Mouse (Mus musculus) CH12.LX (cell line): ENCODE measurements around the gene Csrp1. TPM values are rescaled to one million over a fixed set of nuclear protein-coding genes. Genes with fewer than 3 reads are reported as not detected.

Experiments
- DNase-seq: peaks from one replicate; pipeline ENCODE4 v3.0.0-alpha.2; 2013; ENCODE audit errors: extremely low read depth
- H3K27ac ChIP-seq: 2 replicates; pipeline ENCODE4 v1.5.1; 2012; ENCODE audit warnings: low read depth, mild to moderate bottlenecking, control low read depth, moderate library complexity; ENCODE audit not compliant: insufficient read depth
- H3K27me3 ChIP-seq: replicated peaks from 2 replicates; pipeline ENCODE3; 2012; ENCODE audit warnings: inconsistent platforms
- H3K36me3 ChIP-seq, 2 experiments: replicated peaks in 1 of 2; 2 replicates each; pipeline versions ENCODE3 to v1.6.1; 2012; ENCODE audit warnings: inconsistent platforms in 1 of 2, low read length in 1 of 2, mild to moderate bottlenecking in 1 of 2, mixed read lengths in 1 of 2, moderate library complexity in 1 of 2; ENCODE audit not compliant: control insufficient read depth in 1 of 2, insufficient read depth in 1 of 2
- H3K4me1 ChIP-seq, 2 experiments: 2 replicates each; pipeline ENCODE4 v1.6.1; 2012; ENCODE audit warnings: inconsistent platforms in 1 of 2, moderate library complexity in 1 of 2; ENCODE audit not compliant: insufficient read depth in 2 of 2, control insufficient read depth in 1 of 2
- H3K4me2 ChIP-seq: 2 replicates; pipeline ENCODE4 v1.6.1; 2012; ENCODE audit warnings: low read depth, mild to moderate bottlenecking, control low read depth; ENCODE audit not compliant: poor library complexity, insufficient read depth, severe bottlenecking
- H3K4me3 ChIP-seq, 3 experiments: fragments of 150-350 bp in 1 of 3; sonication (generic) in 1 of 3; replicated peaks in 1 of 3; 2 replicates each; pipeline versions ENCODE3 to v1.5.1; 2011 to 2012; ENCODE audit warnings: low read depth in 2 of 3, low read length in 2 of 3, mild to moderate bottlenecking in 2 of 3, moderate library complexity in 2 of 3, control low read depth in 1 of 3, improper control_type of control experiment in 1 of 3, inconsistent platforms in 1 of 3, mixed read lengths in 1 of 3; ENCODE audit not compliant: poor library complexity in 1 of 3
- H3K79me2 ChIP-seq: replicated peaks from 2 replicates; pipeline ENCODE4 v1.6.1; 2012; ENCODE audit warnings: mild to moderate bottlenecking, moderate library complexity; ENCODE audit not compliant: control insufficient read depth, poor library complexity, insufficient read depth, severe bottlenecking; ENCODE audit errors: extremely low read depth
- H3K9ac ChIP-seq: 2 replicates; pipeline ENCODE4 v1.6.1; 2012; ENCODE audit warnings: low read depth, mild to moderate bottlenecking, control low read depth, moderate library complexity; ENCODE audit not compliant: insufficient read depth
- H3K9me3 ChIP-seq: replicated peaks from 2 replicates; pipeline ENCODE3; 2012; ENCODE audit warnings: low read length, inconsistent platforms, mixed read lengths
- CHD1 ChIP-seq: IDR thresholded peaks from 2 replicates; pipeline ENCODE4 v1.6.1; 2012; ENCODE audit warnings: low read depth, low read length, improper control_type of control experiment, inconsistent platforms
- E2F4 ChIP-seq: IDR thresholded peaks from 2 replicates; pipeline ENCODE4 v1.6.1; 2011; ENCODE audit warnings: low read depth, low read length, improper control_type of control experiment; ENCODE audit not compliant: insufficient replicate concordance
- EP300 ChIP-seq: IDR thresholded peaks from 2 replicates; pipeline ENCODE4 v1.6.1; 2011; ENCODE audit warnings: low read length, improper control_type of control experiment
- ETS1 ChIP-seq: conservative IDR thresholded peaks from 2 replicates; pipeline ENCODE4 v1.6.1; 2012; ENCODE audit warnings: low read depth, mild to moderate bottlenecking, inconsistent platforms, low read length, improper control_type of control experiment, moderate library complexity
- GABPA ChIP-seq: IDR thresholded peaks from 2 replicates; pipeline ENCODE4 v1.6.1; 2012; ENCODE audit warnings: low read depth, low read length, improper control_type of control experiment, inconsistent platforms; ENCODE audit not compliant: insufficient replicate concordance
- JUN ChIP-seq: IDR thresholded peaks from 2 replicates; pipeline ENCODE4 v1.6.1; 2011; ENCODE audit warnings: low read depth, mild to moderate bottlenecking, low read length, improper control_type of control experiment, moderate library complexity; ENCODE audit not compliant: insufficient read depth
- JUND ChIP-seq: conservative IDR thresholded peaks from 2 replicates; pipeline ENCODE4 v1.6.1; 2011; ENCODE audit warnings: low read depth, low read length, improper control_type of control experiment
- MAX ChIP-seq: IDR thresholded peaks from 2 replicates; pipeline ENCODE4 v1.6.1; 2011; ENCODE audit warnings: low read length, improper control_type of control experiment
- NELFE ChIP-seq: IDR thresholded peaks from 2 replicates; pipeline ENCODE4 v1.6.1; 2011; ENCODE audit warnings: low read depth, low read length, improper control_type of control experiment
- RCOR1 ChIP-seq: conservative IDR thresholded peaks from 2 replicates; pipeline ENCODE4 v1.6.1; 2012; ENCODE audit warnings: low read depth, mild to moderate bottlenecking, inconsistent platforms, low read length, improper control_type of control experiment
- SIN3A ChIP-seq: IDR thresholded peaks from 2 replicates; pipeline ENCODE4 v1.6.1; 2012; ENCODE audit warnings: low read length, improper control_type of control experiment, inconsistent platforms
- TCF12 ChIP-seq: IDR thresholded peaks from 2 replicates; pipeline ENCODE4 v1.6.1; 2014; ENCODE audit warnings: low read depth, mild to moderate bottlenecking, inconsistent platforms, low read length, improper control_type of control experiment
- ZC3H11A ChIP-seq: IDR thresholded peaks from 2 replicates; pipeline ENCODE4 v1.6.1; 2012; ENCODE audit warnings: low read depth, mild to moderate bottlenecking, inconsistent platforms, low read length, improper control_type of control experiment
- ZKSCAN1 ChIP-seq: IDR thresholded peaks from 2 replicates; pipeline ENCODE4 v1.6.1; 2012; ENCODE audit warnings: low read depth, inconsistent platforms, low read length, improper control_type of control experiment, borderline replicate concordance
- dilution Hi-C: fragments of 300-500 bp; cut with MboI; formaldehyde crosslinking; loops from 2 replicates; pipeline ENCODE4 v1.14.3; 2020; ENCODE audit warnings: low sequenced_read_pairs; ENCODE audit not compliant: extremely low pct_unique_long_range_greater_than_20kb, extremely low pct_ligation_motif_present
- in situ Hi-C: fragments of 300-500 bp; cut with MboI; formaldehyde crosslinking; loops from 3 replicates; pipeline ENCODE4 v1.14.3; 2019; ENCODE audit warnings: low sequenced_read_pairs, low pct_ligation_motif_present, low pct_unique_long_range_greater_than_20kb, mixed read lengths
- polyA plus RNA-seq: library from polyadenylated mRNA; unstranded; fragments of >175 nt; gene quantifications from 2 replicates; pipeline ENCODE4 v1.2.1, GENCODE M21; 2012; ENCODE audit warnings: low read depth; ENCODE audit not compliant: insufficient read length
- total RNA-seq, 2 experiments: library from RNA; depleted of rRNA; stranded (reverse); fragments of 300-350 nt in 1 of 2; fragments of >200 nt in 1 of 2; gene quantifications; 2 replicates each; pipeline ENCODE4 v1.2.3; 2012 to 2014

Csrp1 gene
- total and polyA plus RNA-seq, 3 experiments, result 45.9 to 54.3 (median 49.4) TPM

- Histone ChIP-seq H3K36me3 (no peaks in the 10 kb centered on the region), H3K9me3 (no peaks in the 10 kb centered on the region), H3K79me2 (no peaks in the 10 kb centered on the region), H3K4me3 (no peak overlapping the region), H3K9ac (no peak overlapping the region), H3K4me1 (peaks cover 2 to 26% of the 10 kb centered on the region in 2 experiments), H3K27ac (no peak overlapping the region), H3K4me2 (no peak overlapping the region), H3K27me3 (peaks cover 12% of the 10 kb centered on the region)
- in situ Hi-C loops (no loop called here), dilution Hi-C loops (no loop called here)
- no peak for TF ChIP-seq EP300
- no peak for TF ChIP-seq CHD1
- TF ChIP-seq GABPA, result no peak
- TF ChIP-seq TCF12, result no peak
- TF ChIP-seq SIN3A, result no peak
- DNase-seq, result no peak
Observed at GRCm38 (mm10) chr1:135798492-135798891, 78.6 kb downstream of the Csrp1 start.

GRCm38 (mm10) chr1:135799109-135799627 is 79.3 kb downstream of the Csrp1 start:
- Histone ChIP-seq H3K27me3 (peaks cover 12% of the 10 kb centered on the region), H3K4me3 (no peak overlapping the region), H3K27ac (no peak overlapping the region), H3K36me3 (no peaks in the 10 kb centered on the region), H3K4me2 (no peak overlapping the region), H3K79me2 (no peaks in the 10 kb centered on the region), H3K9ac (no peak overlapping the region), H3K4me1 (peaks cover 0 to 19% of the 10 kb centered on the region in 2 experiments; a peak in 2 of 4 replicates), H3K9me3 (no peaks in the 10 kb centered on the region)
- no peak for DNase-seq
- in situ Hi-C loops (no loop called here), dilution Hi-C loops (no loop called here)
- TF ChIP-seq E2F4, result no peak

- no peak for TF ChIP-seq ZC3H11A
- no peak for TF ChIP-seq MAX
- TF ChIP-seq ZKSCAN1, result no peak
- no peak for TF ChIP-seq NELFE
- TF ChIP-seq RCOR1, result no peak
- TF ChIP-seq JUND, result no peak
- TF ChIP-seq TCF12, result no peak
- TF ChIP-seq E2F4, result no peak
- TF ChIP-seq ETS1, result no peak
- no peak for TF ChIP-seq JUN
- H3K36me3 ChIP-seq, result no peaks in the 10 kb centered on the region
- dilution Hi-C loops, result no loop called here
- H3K4me1 ChIP-seq, result peaks cover 1 to 18% of the 10 kb centered on the region in 2 experiments
- in situ Hi-C loops, result no loop called here
- H3K79me2 ChIP-seq, result no peaks in the 10 kb centered on the region
- no peak overlapping the region for H3K9ac ChIP-seq
- H3K27me3 ChIP-seq, result peaks cover 10% of the 10 kb centered on the region
- DNase-seq, result no peak
- H3K27ac ChIP-seq, result no peak overlapping the region
- no peak overlapping the region for H3K4me2 ChIP-seq
- no peaks in the 10 kb centered on the region for H3K9me3 ChIP-seq
- no peak overlapping the region for H3K4me3 ChIP-seq
Observed at GRCm38 (mm10) chr1:135800192-135800950, 80.5 kb downstream of the Csrp1 start.
